Mouse (Mus musculus) kidney, embryonic 14.5 days (tissue): ENCODE measurements at regions not wholly inside any gene's neighbourhood (a gene's known extent, or its start where the extent isn't known, plus 50 kb on each side); places are given as distances from the start of the nearest gene placed in this dataset.

Experiments
- ATAC-seq: fragments of 200-750 bp; cut with Nextera tagmentation; 2 replicates; pipeline ENCODE4 v1.8.0; 2017; ENCODE audit warnings: moderate number of reproducible peaks, mild to moderate bottlenecking, moderate TSS enrichment, moderate library complexity; ENCODE audit not compliant: low FRiP score, low TSS enrichment
- H3K27ac ChIP-seq: fragments of 300-500 bp; sonication (generic); 2 replicates; pipeline ENCODE4 v1.5.1; 2014; ENCODE audit warnings: low read depth, mild to moderate bottlenecking, low read length, moderate library complexity, mixed read lengths
- H3K27me3 ChIP-seq: fragments of 300-500 bp; sonication (generic); 2 replicates; pipeline ENCODE4 v1.6.1; 2014; ENCODE audit warnings: mild to moderate bottlenecking, low read length; ENCODE audit not compliant: control insufficient read depth, insufficient read depth
- H3K36me3 ChIP-seq: fragments of 300-500 bp; sonication (generic); 2 replicates; pipeline ENCODE4 v1.6.1; 2014; ENCODE audit warnings: low read length, mixed read lengths; ENCODE audit not compliant: control insufficient read depth, insufficient read depth
- H3K4me1 ChIP-seq: fragments of 300-500 bp; sonication (generic); 2 replicates; pipeline ENCODE4 v1.6.1; 2014; ENCODE audit warnings: low read length, mixed read lengths; ENCODE audit not compliant: control insufficient read depth, insufficient read depth
- H3K4me2 ChIP-seq: fragments of 300-500 bp; sonication (generic); replicated peaks from 2 replicates; pipeline ENCODE4 v1.6.1; 2014; ENCODE audit warnings: low read depth, mild to moderate bottlenecking, low read length
- H3K4me3 ChIP-seq: fragments of 300-500 bp; sonication (generic); 2 replicates; pipeline ENCODE4 v1.5.1; 2014; ENCODE audit warnings: mild to moderate bottlenecking, low read length
- H3K9ac ChIP-seq: fragments of 300-500 bp; sonication (generic); 2 replicates; pipeline ENCODE4 v1.6.1; 2014; ENCODE audit warnings: low read depth, mild to moderate bottlenecking, low read length, moderate library complexity
- H3K9me3 ChIP-seq: fragments of 300-500 bp; sonication (generic); 2 replicates; pipeline ENCODE4 v1.6.1; 2016; ENCODE audit warnings: low read length; ENCODE audit not compliant: control insufficient read depth
- WGBS: fragments of 180-500 bp; shearing (Covaris S2); extraction: QIAGEN DNeasy Blood & Tissue Kit; methylation state at CpG from one replicate; pipeline ENCODE4 v1.1.7; 2014; 5-methylcytosine and 5-hydroxymethylcytosine counted together

DNA sequence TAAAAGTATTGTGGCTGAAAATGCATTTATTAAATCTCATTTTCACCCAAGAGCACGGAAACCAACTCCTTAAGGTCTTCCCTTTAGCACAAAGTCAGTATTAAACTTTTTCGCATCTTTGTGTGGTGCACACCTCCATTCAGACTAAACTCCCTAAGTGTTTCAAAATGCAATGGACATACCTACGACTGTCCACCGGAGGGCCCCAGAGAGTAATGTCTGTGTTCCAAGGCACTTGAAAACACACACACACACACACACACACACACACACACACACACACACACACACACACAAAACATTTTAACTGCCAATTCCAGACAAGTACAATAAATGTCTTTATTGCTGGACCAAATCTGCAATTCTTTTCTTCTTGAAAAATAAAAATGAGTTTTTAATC, 243.7 kb downstream of the Foxa2 start:
- H3K4me2 ChIP-seq, result no peak overlapping the region
- no peaks in the 10 kb centered on the region for H3K9me3 ChIP-seq
- no peak overlapping the region for H3K9ac ChIP-seq
- H3K36me3 ChIP-seq, result no peaks in the 10 kb centered on the region
- H3K4me1 ChIP-seq, result no peaks in the 10 kb centered on the region
- H3K4me3 ChIP-seq, result no peak overlapping the region
- H3K27me3 ChIP-seq, result peaks cover 4% of the 10 kb centered on the region; the same call in 1 of the 2 replicates
- WGBS, result 32% methylated on average over 4 of the region's 4 CpGs
- H3K27ac ChIP-seq, result no peak overlapping the region
- ATAC-seq, result no peak

DNA sequence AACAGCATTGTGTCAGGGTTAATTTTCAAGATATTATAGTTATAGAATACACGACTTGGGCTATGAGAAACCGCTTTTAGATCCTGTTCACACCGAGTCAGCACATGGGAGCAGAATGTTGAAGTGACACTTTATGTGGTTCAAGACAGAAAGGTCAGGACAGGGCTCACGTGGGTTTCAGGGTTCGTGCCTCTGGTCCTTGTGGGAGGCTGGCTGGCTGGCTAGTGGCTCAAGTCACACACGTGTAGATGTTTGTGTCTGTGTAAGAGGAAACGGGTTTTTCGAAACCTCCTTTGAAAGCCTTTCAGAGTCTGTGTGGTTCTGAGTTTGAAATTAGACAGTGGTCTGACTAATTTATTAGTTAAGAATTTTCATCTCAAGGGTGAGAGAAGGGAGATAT, 255.3 kb downstream of the Foxa2 start:
- 67% methylated on average over 8 of the region's 8 CpGs for WGBS
- Histone ChIP-seq H3K9me3 (no peaks in the 10 kb centered on the region), H3K4me1 (no peaks in the 10 kb centered on the region), H3K4me2 (no peak overlapping the region), H3K27me3 (no peaks in the 10 kb centered on the region), H3K27ac (no peak overlapping the region), H3K4me3 (no peak overlapping the region), H3K36me3 (no peaks in the 10 kb centered on the region), H3K9ac (no peak overlapping the region)
- ATAC-seq, result no peak

DNA sequence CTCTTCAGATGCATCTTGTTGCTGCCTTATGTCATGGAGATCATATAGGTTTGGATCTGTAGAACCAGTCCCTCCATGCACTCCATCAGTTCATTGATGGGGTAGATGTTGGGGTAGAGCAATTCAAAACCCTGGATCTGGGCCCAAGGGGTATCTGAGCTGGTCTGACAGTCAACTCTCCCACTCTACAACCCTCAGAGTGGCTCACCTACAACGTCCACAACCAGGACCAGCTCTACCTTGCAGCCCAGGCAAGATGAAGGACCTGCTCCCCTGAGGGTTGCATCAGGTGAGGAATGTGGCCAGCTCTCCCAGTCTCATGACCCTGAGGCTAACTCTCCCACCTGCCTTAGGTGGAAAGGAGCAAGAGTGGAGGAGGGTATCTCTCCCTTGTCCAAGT, 256.9 kb downstream of the Foxa2 start:
- Histone ChIP-seq H3K27me3 (no peaks in the 10 kb centered on the region), H3K36me3 (no peaks in the 10 kb centered on the region), H3K4me2 (no peak overlapping the region), H3K9me3 (no peaks in the 10 kb centered on the region), H3K4me1 (no peaks in the 10 kb centered on the region), H3K27ac (no peak overlapping the region), H3K9ac (no peak overlapping the region), H3K4me3 (no peak overlapping the region)
- ATAC-seq, result no peak
- 95% methylated on average over 1 of the region's 1 CpGs for WGBS

DNA sequence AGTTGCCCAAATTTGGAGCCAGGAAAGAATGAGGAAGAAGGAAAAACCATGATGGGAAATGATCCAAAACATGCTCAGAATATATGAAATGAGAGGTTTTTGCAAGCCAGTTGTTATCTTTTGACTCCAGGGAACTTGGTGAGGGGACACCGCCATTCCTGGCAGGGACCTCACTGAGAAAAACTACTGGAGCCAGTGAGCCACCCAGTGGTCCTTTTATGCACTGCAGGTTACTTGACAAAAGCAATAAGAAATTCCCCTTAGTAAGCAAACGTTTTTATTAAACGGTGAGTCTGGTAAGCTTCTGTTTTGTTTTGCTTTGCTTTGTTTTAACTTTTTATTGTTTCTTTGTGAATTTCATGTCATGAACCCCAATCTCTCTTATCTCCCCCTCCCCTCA, 257.5 kb downstream of the Foxa2 start:
- Histone ChIP-seq H3K9ac (no peak overlapping the region), H3K4me2 (no peak overlapping the region), H3K27ac (no peak overlapping the region), H3K9me3 (no peaks in the 10 kb centered on the region), H3K4me1 (no peaks in the 10 kb centered on the region), H3K27me3 (no peaks in the 10 kb centered on the region), H3K4me3 (no peak overlapping the region), H3K36me3 (no peaks in the 10 kb centered on the region)
- WGBS, result 10% methylated on average over 3 of the region's 3 CpGs
- ATAC-seq, result no peak

DNA sequence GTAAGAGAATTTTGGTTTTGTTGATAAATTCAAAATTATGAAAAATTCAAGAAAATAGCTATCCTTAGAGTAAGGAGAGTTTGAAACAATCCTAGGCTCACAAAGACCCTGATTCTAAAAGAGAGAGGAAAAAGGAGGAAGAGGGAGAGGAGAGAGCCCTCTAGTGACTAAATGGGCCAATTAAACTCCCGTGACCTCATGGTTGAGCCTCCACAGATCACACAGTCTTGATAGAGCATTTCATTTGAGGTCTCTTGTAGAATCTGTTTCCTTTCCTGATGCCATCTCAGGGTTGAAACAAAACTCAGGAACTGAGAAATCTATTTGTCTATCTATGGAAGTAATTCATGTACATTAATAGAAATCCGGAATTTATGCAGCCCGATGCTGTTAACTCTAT, 258.8 kb downstream of the Foxa2 start:
- no peak overlapping the region for H3K4me2 ChIP-seq

DNA sequence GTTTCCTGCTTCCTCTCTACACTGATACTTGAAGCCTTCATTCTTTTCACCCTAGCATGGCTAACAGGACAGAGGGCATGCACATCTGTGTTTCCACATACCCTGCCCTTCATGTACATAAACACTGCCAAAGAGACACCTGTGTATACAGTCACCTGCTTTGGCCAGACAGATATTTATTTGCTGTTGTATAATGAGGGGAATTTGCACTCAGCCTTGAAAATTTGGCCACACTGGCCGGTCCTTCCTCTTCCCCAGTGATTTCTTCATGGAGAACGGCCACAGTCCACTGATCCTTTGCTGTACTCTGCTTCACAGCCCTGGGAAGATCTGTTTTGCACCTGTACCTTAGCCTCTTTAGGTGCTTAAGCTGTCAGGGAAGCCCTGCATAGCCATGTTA, 264.3 kb downstream of the Foxa2 start:
- 55% methylated on average over 2 of the region's 2 CpGs for WGBS
- Histone ChIP-seq H3K27ac (no peak overlapping the region), H3K4me1 (no peaks in the 10 kb centered on the region), H3K4me3 (no peak overlapping the region), H3K9me3 (no peaks in the 10 kb centered on the region), H3K36me3 (no peaks in the 10 kb centered on the region), H3K4me2 (no peak overlapping the region), H3K9ac (no peak overlapping the region), H3K27me3 (no peaks in the 10 kb centered on the region)
- ATAC-seq, result no peak

More for the DNA sequence above, 258.8 kb downstream of the Foxa2 start:
- Histone ChIP-seq H3K9me3 (no peaks in the 10 kb centered on the region), H3K4me1 (no peaks in the 10 kb centered on the region), H3K27me3 (no peaks in the 10 kb centered on the region), H3K36me3 (no peaks in the 10 kb centered on the region), H3K27ac (no peak overlapping the region), H3K4me3 (no peak overlapping the region), H3K9ac (no peak overlapping the region)
- no peak for ATAC-seq
- 70% methylated on average over 3 of the region's 3 CpGs for WGBS

DNA sequence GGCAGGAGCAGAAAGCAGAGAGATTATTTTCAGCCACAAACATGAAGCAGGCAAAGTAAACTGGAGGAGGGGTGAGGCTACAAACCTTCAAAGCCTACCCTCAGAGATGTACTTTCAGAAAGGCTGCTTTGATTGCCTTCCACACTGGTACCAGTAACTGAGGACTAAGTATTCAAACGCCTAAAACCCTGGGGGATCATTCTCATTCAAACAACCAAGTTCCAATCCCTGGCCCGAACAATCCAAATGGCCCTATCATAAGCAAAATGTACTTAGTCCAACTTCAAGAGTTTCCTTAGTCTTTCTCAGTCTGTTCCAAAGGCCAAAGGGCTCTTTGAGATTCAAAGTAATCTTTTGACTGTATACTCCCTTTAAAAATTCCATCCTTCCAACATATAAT, 270.5 kb downstream of the Foxa2 start:
- Histone ChIP-seq H3K27me3 (no peaks in the 10 kb centered on the region), H3K27ac (no peak overlapping the region), H3K36me3 (no peaks in the 10 kb centered on the region), H3K9ac (no peak overlapping the region), H3K4me2 (no peak overlapping the region), H3K4me3 (no peak overlapping the region), H3K9me3 (no peaks in the 10 kb centered on the region), H3K4me1 (no peaks in the 10 kb centered on the region)
- no peak for ATAC-seq
- WGBS, result 57% methylated on average over 2 of the region's 2 CpGs

DNA sequence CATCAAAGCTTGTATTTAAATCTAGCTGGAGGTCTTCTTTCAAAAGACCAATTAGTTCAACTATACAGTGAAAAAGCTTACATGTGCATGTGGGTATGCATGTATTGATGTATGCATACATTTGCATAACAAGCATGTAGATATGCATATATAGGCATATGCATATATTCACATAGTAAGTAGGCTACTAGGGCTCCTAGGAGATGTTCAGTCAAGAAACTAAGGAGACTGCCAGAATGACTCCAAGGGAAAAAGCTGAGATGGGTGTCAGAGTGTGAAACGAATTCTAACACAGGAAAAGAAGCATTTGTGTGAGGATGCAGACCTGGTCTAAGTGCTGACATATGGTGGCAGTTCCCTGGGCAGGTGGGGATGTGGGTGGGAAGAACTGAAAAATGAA, 274.2 kb downstream of the Foxa2 start:
- no peaks in the 10 kb centered on the region for H3K4me1 ChIP-seq
- H3K4me3 ChIP-seq, result no peak overlapping the region
- H3K36me3 ChIP-seq, result no peaks in the 10 kb centered on the region
- WGBS, result 36% methylated on average over 1 of the region's 1 CpGs
- H3K4me2 ChIP-seq, result no peak overlapping the region
- no peak for ATAC-seq
- H3K9me3 ChIP-seq, result no peaks in the 10 kb centered on the region
- no peak overlapping the region for H3K27ac ChIP-seq
- H3K27me3 ChIP-seq, result no peaks in the 10 kb centered on the region
- H3K9ac ChIP-seq, result no peak overlapping the region

DNA sequence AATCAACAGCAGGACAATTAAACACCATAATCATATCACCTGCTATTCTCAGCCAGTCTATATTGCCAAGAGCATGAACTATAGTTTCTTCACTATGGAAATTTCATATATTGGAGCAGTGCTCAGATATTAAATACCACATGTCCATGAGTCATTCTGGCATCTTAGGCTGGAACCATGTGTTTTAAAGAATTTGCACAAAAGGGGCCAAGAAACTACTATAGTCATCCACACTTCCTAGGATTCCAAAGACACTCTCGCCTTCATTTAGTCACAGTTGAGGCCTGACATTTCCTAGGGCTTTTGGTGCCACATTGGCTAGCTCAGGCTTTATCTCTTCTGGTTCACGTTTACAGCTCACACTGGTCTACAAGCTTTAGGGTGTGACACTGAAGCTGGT, 293.7 kb downstream of the Foxa2 start:
- ATAC-seq, result no peak
- 75% methylated on average over 2 of the region's 2 CpGs for WGBS
- Histone ChIP-seq H3K9me3 (no peaks in the 10 kb centered on the region), H3K4me2 (no peak overlapping the region), H3K27me3 (no peaks in the 10 kb centered on the region), H3K4me3 (no peak overlapping the region), H3K27ac (no peak overlapping the region), H3K4me1 (no peaks in the 10 kb centered on the region), H3K36me3 (no peaks in the 10 kb centered on the region), H3K9ac (no peak overlapping the region)

DNA sequence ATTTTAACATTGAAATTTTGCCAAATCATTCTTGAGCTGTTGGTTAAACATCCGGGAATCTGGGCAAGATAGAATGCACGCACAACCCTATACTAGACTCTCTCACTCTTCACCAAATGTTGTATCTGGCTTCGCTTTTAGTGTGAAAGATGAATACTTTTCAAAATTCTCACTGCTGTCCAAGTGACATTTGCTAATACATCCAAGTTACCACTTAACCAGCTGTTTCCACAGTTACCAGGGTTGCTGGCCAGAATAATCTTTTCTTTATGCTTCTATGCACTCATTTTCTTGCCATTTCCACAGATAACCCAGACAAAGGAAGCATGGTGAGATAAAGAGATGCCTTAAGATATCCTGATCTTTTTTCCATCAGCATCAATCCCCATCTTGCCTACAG, 294.9 kb downstream of the Foxa2 start:
- no peaks in the 10 kb centered on the region for H3K27me3 ChIP-seq
- WGBS, result 92% methylated on average over 3 of the region's 3 CpGs
- H3K4me1 ChIP-seq, result no peaks in the 10 kb centered on the region
- no peak for ATAC-seq
- H3K9ac ChIP-seq, result no peak overlapping the region
- no peak overlapping the region for H3K27ac ChIP-seq
- no peak overlapping the region for H3K4me2 ChIP-seq
- H3K36me3 ChIP-seq, result no peaks in the 10 kb centered on the region
- no peak overlapping the region for H3K4me3 ChIP-seq
- H3K9me3 ChIP-seq, result no peaks in the 10 kb centered on the region
